Mouse (Mus musculus): Measurements from ENCODE around the gene Zfp648. TPM values are rescaled to one million over a fixed set of nuclear protein-coding genes. Genes with fewer than 3 reads are reported as not detected.

Gene Zfp648
- polyA plus RNA-seq, 1 experiment = not detected

DNA sequence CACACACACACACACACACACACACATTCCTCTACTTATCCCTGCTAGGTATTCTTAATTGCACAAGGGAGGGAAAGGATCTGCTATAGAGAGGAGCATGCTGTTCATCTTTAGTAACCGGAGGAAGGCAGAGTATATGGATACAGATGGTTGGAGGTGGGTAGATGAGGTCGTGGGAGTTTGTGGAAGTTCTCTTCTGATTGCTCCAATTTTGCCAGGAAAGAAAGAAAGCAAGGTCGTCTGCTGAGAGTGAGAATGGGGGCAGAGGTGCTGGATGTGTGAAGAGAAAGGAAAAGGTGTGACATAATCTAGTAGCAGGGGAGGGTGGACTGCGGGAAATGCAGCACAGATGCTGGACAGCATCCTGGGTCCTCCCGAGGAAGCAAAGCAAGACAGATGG, 51.8 kb downstream of the Zfp648 start:
- Histone ChIP-seq H3K9me3 (ENCODE audit: control insufficient read depth, low read length) (no peaks in the 10 kb centered on the region), H3K36me3 (ENCODE audit: control insufficient read depth) (no peaks in the 10 kb centered on the region), H3K4me3 (replicated peaks) (no peak overlapping the region), H3K4me1 (ENCODE audit: control insufficient read depth) (no peaks in the 10 kb centered on the region), H3K27me3 (ENCODE audit: control insufficient read depth) (no peaks in the 10 kb centered on the region)
- TF ChIP-seq TAL1 (IDR thresholded peaks at IDR 0.05; ENCODE audit: low read length) (no peak), GATA1 (IDR thresholded peaks at IDR 0.05; ENCODE audit: low read length) (no peak)
